Mouse (Mus musculus) G1E (cell line): ENCODE results near the gene Lhx3.

ENCODE experiments used
- CTCF ChIP-seq: IDR thresholded peaks from 2 replicates; pipeline ENCODE4 v1.5.1; 2012; ENCODE audit warnings: low read depth, low read length, inconsistent platforms, mixed read lengths
- GATA1 ChIP-seq: IDR thresholded peaks from 2 replicates; pipeline ENCODE4 v1.6.1; 2012; ENCODE audit warnings: borderline replicate concordance, low read length, inconsistent platforms, mixed read lengths
- POLR2AphosphoS5 ChIP-seq: IDR thresholded peaks from 2 replicates; pipeline ENCODE4 v1.6.1; 2012; ENCODE audit warnings: low read depth, low read length, inconsistent platforms; ENCODE audit not compliant: insufficient replicate concordance
- TAL1 ChIP-seq: conservative IDR thresholded peaks from 2 replicates; pipeline ENCODE4 v1.6.1; 2012; ENCODE audit warnings: low read depth, low read length, inconsistent platforms, mixed read lengths

DNA sequence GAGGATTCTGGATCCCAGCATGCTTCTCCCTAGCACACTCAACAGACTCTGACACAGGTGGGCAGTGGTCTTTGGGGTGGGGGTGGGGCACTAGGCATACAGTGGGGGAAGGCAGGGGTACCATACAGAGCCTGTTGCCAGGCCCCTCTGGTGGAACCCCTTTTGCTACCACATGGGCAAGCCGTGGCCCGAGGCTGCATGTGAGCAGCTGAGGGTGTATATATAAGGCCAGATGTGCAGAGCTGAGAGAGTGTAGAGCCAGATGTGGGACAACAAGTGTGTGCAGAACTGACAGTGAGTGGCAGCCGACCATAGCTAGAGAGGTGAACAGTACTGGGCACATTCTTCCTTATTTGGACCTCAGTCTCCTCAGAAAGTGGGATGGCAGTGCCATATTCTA is 41.2 kb downstream of the Lhx3 start:
- TF ChIP-seq CTCF = no peak
- TF ChIP-seq GATA1 = no peak
- no peak for TF ChIP-seq TAL1
- TF ChIP-seq POLR2AphosphoS5 = no peak
